Mouse (Mus musculus): ENCODE data around the gene Atrnl1.

- TF ChIP-seq CTCF (IDR thresholded peaks at IDR 0.05; ENCODE audit: low read depth, low read length) (no peak), POLR2A (IDR thresholded peaks at IDR 0.05; ENCODE audit: borderline replicate concordance, low read depth, low read length) (no peak)
Observed at GRCm38 (mm10) chr19:57667946-57668345, 57.1 kb downstream of the Atrnl1 start.
